Mouse (Mus musculus): Measurements from ENCODE around the gene Plpp3. TPM values are rescaled to one million over a fixed set of nuclear protein-coding genes. Genes with fewer than 3 reads are reported as not detected.
A peak's percentile ranks its signal among the peaks of the same experiment; 100 is the strongest.

Gene Plpp3
- total and polyA plus RNA-seq, 3 experiments, result not detected

GRCm38 (mm10) chr4:105260893-105261769 lies 104.0 kb downstream of the Plpp3 start:
- Histone ChIP-seq H3K79me2 (ENCODE audit: control insufficient read depth, insufficient read depth, low read length, poor library complexity) (no peaks in the 10 kb centered on the region), H3K36me3 (ENCODE audit: control insufficient read depth in 1 of 2, insufficient read depth in 2 of 2, low read length in 2 of 2) (peaks cover 0 to 14% of the 10 kb centered on the region in 2 experiments; a peak in 2 of 4 replicates), H3K4me1 (ENCODE audit: control insufficient read depth in 1 of 2, insufficient read depth in 2 of 2, low read length in 2 of 2) (peaks cover 3 to 20% of the 10 kb centered on the region in 2 experiments), H3K27ac (ENCODE audit: control insufficient read depth, low read depth, low read length) (peak overlapping the region; percentile 91), H3K9me3 (replicated peaks; ENCODE audit: insufficient read depth, low read length) (no peaks in the 10 kb centered on the region), H3K27me3 (ENCODE audit: control insufficient read depth in 1 of 2, insufficient read depth in 2 of 2, low read length in 2 of 2) (no peaks in the 10 kb centered on the region), H3K4me3 (ENCODE audit: control insufficient read depth in 1 of 2, insufficient read depth in 1 of 2, low read depth in 2 of 2, low read length in 2 of 2) (peak overlapping the region; percentile 10 to 31), H3K9ac (ENCODE audit: control insufficient read depth, low read depth, low read length, poor library complexity, severe bottlenecking) (peak overlapping the region; percentile 33)
- DNase-seq (ENCODE audit: low read depth, low spot score), result peak; percentile 86
- peak; percentile 49; the same call in 1 of the 2 replicates for TF ChIP-seq JUND (IDR thresholded peaks at IDR 0.05; ENCODE audit: low read depth, low read length)
- peak; percentile 41; the same call in 1 of the 2 replicates for TF ChIP-seq BHLHE40 (IDR thresholded peaks at IDR 0.05; ENCODE audit: borderline replicate concordance, low read depth, low read length)
- TF ChIP-seq RCOR1 (IDR thresholded peaks at IDR 0.05; ENCODE audit: low read depth, low read length), result peak; percentile 58
- TF ChIP-seq E2F4 (IDR thresholded peaks at IDR 0.05; ENCODE audit: borderline replicate concordance, low read depth, low read length), result no peak
- no peak for TF ChIP-seq CTCF (IDR thresholded peaks at IDR 0.05 in 2 of 3, conservative IDR thresholded peaks at IDR 0.05 in 1 of 3; ENCODE audit: control insufficient read depth in 1 of 3, insufficient read depth in 1 of 3, low read depth in 2 of 3, low read length in 3 of 3, poor library complexity in 1 of 3, severe bottlenecking in 1 of 3)
- TF ChIP-seq GATA1 (IDR thresholded peaks at IDR 0.05; ENCODE audit: low read depth, low read length), result peak; percentile 95
- no peak for TF ChIP-seq UBTF (IDR thresholded peaks at IDR 0.05; ENCODE audit: borderline replicate concordance, insufficient read depth, low read depth, low read length)
- TF ChIP-seq ETS1 (IDR thresholded peaks at IDR 0.05; ENCODE audit: low read depth, low read length), result peak; percentile 84
- peak; percentile 79 for TF ChIP-seq TAL1 (IDR thresholded peaks at IDR 0.05; ENCODE audit: low read length)
- TF ChIP-seq ZMIZ1 (IDR thresholded peaks at IDR 0.05; ENCODE audit: low read depth, low read length), result 0 out of 2 replicates have a peak, but pooled peaks have one; percentile 16
- TF ChIP-seq CHD2 (IDR thresholded peaks at IDR 0.05; ENCODE audit: low read length), result no peak; the same call in 1 of the 2 replicates
- no peak for TF ChIP-seq NELFE (IDR thresholded peaks at IDR 0.05; ENCODE audit: low read depth, low read length)
- TF ChIP-seq EP300 (IDR thresholded peaks at IDR 0.05; ENCODE audit: low read depth in 1 of 2, low read length in 2 of 2), result peak; percentile 94 to 97
- no peak for TF ChIP-seq MAZ (IDR thresholded peaks at IDR 0.05; ENCODE audit: low read depth, low read length)
- peak; percentile 43; the same call in 1 of the 2 replicates for TF ChIP-seq MXI1 (IDR thresholded peaks at IDR 0.05; ENCODE audit: low read depth, low read length)
- TF ChIP-seq USF1 (IDR thresholded peaks at IDR 0.05; ENCODE audit: low read depth, low read length), result no peak
- no peak for TF ChIP-seq POLR2AphosphoS2 (IDR thresholded peaks at IDR 0.05; ENCODE audit: low read length)
- no peak for TF ChIP-seq POLR2AphosphoS5 (IDR thresholded peaks at IDR 0.05; ENCODE audit: borderline replicate concordance, low read depth, low read length)
- peak; percentile 73; the same call in 1 of the 2 replicates for TF ChIP-seq MEF2A (IDR thresholded peaks at IDR 0.05; ENCODE audit: extremely low read depth, insufficient replicate concordance, low read depth, low read length, poor library complexity, severe bottlenecking)
- no peak for TF ChIP-seq HCFC1 (IDR thresholded peaks at IDR 0.05; ENCODE audit: low read depth, low read length)
- TF ChIP-seq POLR2A (IDR thresholded peaks at IDR 0.05; ENCODE audit: control insufficient read depth in 1 of 2, insufficient read depth in 1 of 2, low read depth in 1 of 2, low read length in 2 of 2, poor library complexity in 1 of 2), result no peak
- TF ChIP-seq ELF1 (IDR thresholded peaks at IDR 0.05; ENCODE audit: low read depth, low read length), result no peak
- TF ChIP-seq SIN3A (IDR thresholded peaks at IDR 0.05; ENCODE audit: low read length), result peak; percentile 69
- no peak for TF ChIP-seq MYB (IDR thresholded peaks at IDR 0.05; ENCODE audit: low read depth, low read length)
- no peak for TF ChIP-seq ZKSCAN1 (IDR thresholded peaks at IDR 0.05; ENCODE audit: low read depth, low read length)
- peak; percentile 56; the same call in 1 of the 2 replicates for TF ChIP-seq MYC (IDR thresholded peaks at IDR 0.05; ENCODE audit: low read depth, low read length)
- TF ChIP-seq MAX (IDR thresholded peaks at IDR 0.05; ENCODE audit: low read length), result no peak; the same call in none of the 2 replicates
- TF ChIP-seq ZC3H11A (IDR thresholded peaks at IDR 0.05; ENCODE audit: low read depth, low read length), result no peak
- no peak for TF ChIP-seq NRF1 (IDR thresholded peaks at IDR 0.05; ENCODE audit: insufficient read depth, low read depth, low read length, poor library complexity, severe bottlenecking)
- TF ChIP-seq TCF12 (IDR thresholded peaks at IDR 0.05; ENCODE audit: low read depth, low read length), result peak; percentile 90
- no peak for TF ChIP-seq GABPA (IDR thresholded peaks at IDR 0.05; ENCODE audit: low read depth, low read length)
- no peak for TF ChIP-seq CHD1 (IDR thresholded peaks at IDR 0.05; ENCODE audit: low read depth, low read length)
- no peak for TF ChIP-seq USF2 (IDR thresholded peaks at IDR 0.05; ENCODE audit: borderline replicate concordance in 1 of 2, insufficient read depth in 1 of 2, low read depth in 1 of 2, low read length in 2 of 2)
- 0 out of 2 replicates have a peak, but pooled peaks have one; percentile 11 for TF ChIP-seq TBP (IDR thresholded peaks at IDR 0.05; ENCODE audit: low read depth, low read length)
